Mouse (Mus musculus) neural tube, embryonic 12.5 days (tissue): Measurements from ENCODE around the gene Gtf2h1. TPM values are rescaled to one million over a fixed set of nuclear protein-coding genes. Genes with fewer than 3 reads are reported as not detected.
A peak's percentile ranks its signal among the peaks of the same experiment; 100 is the strongest.
"Not testable (repeated sequence)": the region's sequence is repeated elsewhere in the genome, so short reads cannot be mapped to it uniquely, and the experiment has no call there.

Source experiments
- ATAC-seq: fragments of 200-750 bp; cut with Nextera tagmentation; 2 replicates; pipeline ENCODE4 v1.8.0; 2017; ENCODE audit warnings: low read depth, mild to moderate bottlenecking, moderate TSS enrichment, moderate library complexity; ENCODE audit not compliant: low FRiP score
- H3K27ac ChIP-seq: fragments of 300-500 bp; sonication (generic); 2 replicates; pipeline ENCODE4 v1.5.1; 2016
- H3K27me3 ChIP-seq: fragments of 300-500 bp; sonication (generic); replicated peaks from 2 replicates; pipeline ENCODE4 v1.6.1; 2016; ENCODE audit warnings: mild to moderate bottlenecking
- H3K36me3 ChIP-seq: fragments of 300-500 bp; sonication (generic); 2 replicates; pipeline ENCODE4 v1.6.1; 2016; ENCODE audit warnings: mild to moderate bottlenecking
- H3K4me1 ChIP-seq: fragments of 300-500 bp; sonication (generic); 2 replicates; pipeline ENCODE4 v1.6.1; 2016
- H3K4me2 ChIP-seq: fragments of 300-500 bp; sonication (generic); replicated peaks from 2 replicates; pipeline ENCODE4 v1.6.1; 2016; ENCODE audit warnings: mild to moderate bottlenecking
- H3K4me3 ChIP-seq: fragments of 300-500 bp; sonication (generic); 2 replicates; pipeline ENCODE4 v1.5.1; 2016
- H3K9ac ChIP-seq: fragments of 300-500 bp; sonication (generic); 2 replicates; pipeline ENCODE4 v1.6.1; 2016; ENCODE audit warnings: mild to moderate bottlenecking
- H3K9me3 ChIP-seq: fragments of 300-500 bp; sonication (generic); 2 replicates; pipeline ENCODE4 v1.6.1; 2016; ENCODE audit warnings: mild to moderate bottlenecking
- WGBS: fragments of 180-500 bp; shearing (Covaris S2); methylation state at CpG from one replicate; pipeline ENCODE4 v1.1.7; 2016; 5-methylcytosine and 5-hydroxymethylcytosine counted together
- polyA plus RNA-seq: library from polyadenylated mRNA; unstranded; fragments of >200 nt; fragmentation: Nextera tagmentation; extraction: Ambion mirVana; gene quantifications from 2 replicates; pipeline ENCODE4 v1.2.1, GENCODE M21; 2016

Gene Gtf2h1
- polyA plus RNA-seq, 1 experiment from 2014 or later = 46.4 TPM

DNA sequence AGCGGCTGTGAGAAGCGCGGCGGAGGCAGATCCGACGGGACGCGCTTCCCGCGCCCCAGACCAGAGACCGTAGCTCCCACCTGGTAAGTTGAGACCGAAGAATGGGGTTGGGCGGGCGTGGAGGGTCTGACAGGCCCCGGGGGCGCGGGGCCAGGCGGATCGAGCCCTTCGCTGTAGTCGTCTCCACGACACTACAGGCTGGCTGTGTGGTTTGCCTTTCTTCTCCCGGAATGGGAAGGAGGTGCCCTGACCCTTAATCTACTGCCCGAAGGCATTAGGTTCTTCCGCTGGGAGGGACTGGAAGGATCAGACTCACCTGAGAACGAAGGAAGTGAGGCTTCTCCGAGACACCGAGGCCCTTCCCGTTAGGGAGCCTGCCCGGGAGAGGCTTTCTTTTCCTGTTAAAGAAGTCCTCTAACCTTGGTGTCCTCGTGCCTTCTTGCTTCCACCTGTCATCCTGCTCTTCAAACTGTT, 340 bp downstream of the Gtf2h1 start:
- Histone ChIP-seq H3K27me3 (no peaks in the 10 kb centered on the region), H3K4me3 (peak overlapping the region; percentile 97), H3K9ac (peak overlapping the region; percentile 81), H3K4me1 (peaks cover 19% of the 10 kb centered on the region), H3K27ac (no peak overlapping the region; the same call in 1 of the 2 replicates), H3K36me3 (peaks cover 5% of the 10 kb centered on the region; the same call in 1 of the 2 replicates), H3K4me2 (peak overlapping the region; percentile 78), H3K9me3 (no peaks in the 10 kb centered on the region)
- ATAC-seq = peak; percentile 63
- WGBS = under 1% methylated on average over 31 of the region's 31 CpGs

DNA sequence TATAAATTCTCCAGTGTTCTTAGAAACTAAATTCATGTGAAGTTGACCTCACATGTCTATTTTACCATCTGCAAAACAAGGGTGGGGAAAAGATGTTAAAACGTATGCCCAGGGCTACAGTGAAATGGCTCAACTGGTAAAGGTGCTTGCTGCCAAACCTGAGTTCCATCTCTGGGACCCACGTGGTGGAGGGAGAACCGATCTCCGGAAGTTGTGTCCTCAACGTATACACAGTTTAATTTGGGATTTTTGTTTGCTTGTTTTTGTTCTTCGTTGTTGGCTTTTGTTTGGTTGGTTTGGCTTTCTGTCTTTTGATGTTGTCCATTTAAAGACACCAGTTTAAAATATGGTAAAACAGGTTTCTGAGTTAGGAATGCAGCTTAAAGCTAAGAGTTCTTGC, 876 bp downstream of the Gtf2h1 start:
- Histone ChIP-seq H3K27ac (no peak overlapping the region), H3K9ac (peak overlapping the region; percentile 81), H3K9me3 (no peaks in the 10 kb centered on the region), H3K4me1 (peaks cover 19% of the 10 kb centered on the region), H3K4me2 (peak overlapping the region; percentile 78), H3K36me3 (peaks cover 9% of the 10 kb centered on the region; the same call in 1 of the 2 replicates), H3K4me3 (peak overlapping the region; percentile 97), H3K27me3 (no peaks in the 10 kb centered on the region)
- 60% methylated on average over 6 of the region's 6 CpGs for WGBS
- ATAC-seq = no peak

DNA sequence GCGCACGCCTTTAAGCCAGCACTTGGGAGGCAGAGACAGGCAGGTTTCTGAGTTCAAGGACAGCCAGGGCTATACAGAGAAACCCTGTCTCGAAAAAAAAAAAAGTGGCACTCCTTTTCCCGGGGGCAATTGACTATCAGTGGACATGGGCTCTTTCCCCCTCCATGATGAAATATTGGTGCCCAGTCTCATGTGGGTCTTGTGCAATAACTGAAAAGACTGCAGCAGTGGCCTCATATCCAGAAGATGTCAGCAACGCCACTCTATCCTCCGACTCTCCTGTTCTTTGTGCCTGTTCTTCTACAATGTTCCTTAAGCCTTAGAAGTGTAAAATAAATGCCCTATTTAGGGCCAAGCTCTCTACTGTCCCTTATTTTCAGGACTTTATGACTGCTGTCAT, 14.4 kb downstream of the Gtf2h1 start:
- Histone ChIP-seq H3K4me2 (no peak overlapping the region), H3K27me3 (no peaks in the 10 kb centered on the region), H3K9ac (no peak overlapping the region), H3K9me3 (no peaks in the 10 kb centered on the region), H3K4me1 (no peaks in the 10 kb centered on the region), H3K27ac (no peak overlapping the region), H3K36me3 (peaks cover 67% of the 10 kb centered on the region), H3K4me3 (no peak overlapping the region)
- WGBS = 97% methylated on average over 6 of the region's 6 CpGs
- no peak for ATAC-seq

GRCm38 (mm10) chr7:46814012-46814411, 18.1 kb downstream of the Gtf2h1 start:
- H3K9ac ChIP-seq = no peak overlapping the region
- no peaks in the 10 kb centered on the region for H3K9me3 ChIP-seq
- no peaks in the 10 kb centered on the region for H3K4me1 ChIP-seq
- H3K36me3 ChIP-seq = peaks cover 79% of the 10 kb centered on the region
- no peak overlapping the region for H3K4me3 ChIP-seq
- no peaks in the 10 kb centered on the region for H3K27me3 ChIP-seq
- ATAC-seq = no peak
- whole genome bisulfite sequencing = 95% methylated on average over 4 of the region's 4 CpGs
- H3K4me2 ChIP-seq = no peak overlapping the region
- H3K27ac ChIP-seq = no peak overlapping the region

DNA sequence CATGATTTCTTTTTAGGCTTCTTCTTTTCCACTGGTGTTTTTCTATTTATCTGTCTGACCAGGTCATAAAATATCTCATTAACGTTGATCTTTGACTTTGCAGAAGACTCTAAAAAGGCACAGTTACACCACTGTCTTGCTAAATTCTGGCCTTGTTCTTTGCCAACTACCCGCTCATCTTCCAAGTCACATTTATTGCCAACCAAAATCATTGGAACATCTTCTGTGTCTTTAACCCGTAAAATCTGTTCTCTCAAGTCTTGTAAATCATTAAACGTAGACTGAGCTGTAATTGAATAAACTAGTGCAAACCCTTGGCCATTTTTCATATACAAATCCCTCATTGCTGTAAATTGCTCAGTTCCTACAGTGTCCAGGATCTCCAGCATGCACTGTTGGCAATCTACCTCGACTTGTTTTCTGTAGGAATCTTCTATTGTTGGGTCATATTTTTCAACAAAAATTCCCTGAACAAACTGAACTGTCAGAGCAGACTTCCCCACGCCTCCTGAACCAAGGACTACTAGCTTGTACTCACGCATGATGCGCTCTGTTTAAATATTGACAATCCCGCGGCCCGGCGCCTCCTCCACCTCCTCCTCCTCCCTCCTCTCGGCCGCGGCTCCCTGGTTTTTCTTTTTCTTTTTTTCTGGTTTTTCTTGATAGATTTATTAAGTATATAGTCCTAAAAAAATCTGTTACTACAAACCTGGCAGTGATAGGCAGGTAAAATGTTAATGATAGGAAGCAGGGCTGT, 25.2 kb downstream of the Gtf2h1 start:
- WGBS = 91% methylated on average over 15 of the region's 15 CpGs
- not testable (repeated sequence) for ATAC-seq, H3K9ac ChIP-seq, H3K9me3 ChIP-seq, H3K4me2 ChIP-seq, H3K27ac ChIP-seq, H3K4me3 ChIP-seq, H3K27me3 ChIP-seq, H3K4me1 ChIP-seq
- H3K36me3 ChIP-seq = peaks cover 70% of the 10 kb centered on the region

DNA sequence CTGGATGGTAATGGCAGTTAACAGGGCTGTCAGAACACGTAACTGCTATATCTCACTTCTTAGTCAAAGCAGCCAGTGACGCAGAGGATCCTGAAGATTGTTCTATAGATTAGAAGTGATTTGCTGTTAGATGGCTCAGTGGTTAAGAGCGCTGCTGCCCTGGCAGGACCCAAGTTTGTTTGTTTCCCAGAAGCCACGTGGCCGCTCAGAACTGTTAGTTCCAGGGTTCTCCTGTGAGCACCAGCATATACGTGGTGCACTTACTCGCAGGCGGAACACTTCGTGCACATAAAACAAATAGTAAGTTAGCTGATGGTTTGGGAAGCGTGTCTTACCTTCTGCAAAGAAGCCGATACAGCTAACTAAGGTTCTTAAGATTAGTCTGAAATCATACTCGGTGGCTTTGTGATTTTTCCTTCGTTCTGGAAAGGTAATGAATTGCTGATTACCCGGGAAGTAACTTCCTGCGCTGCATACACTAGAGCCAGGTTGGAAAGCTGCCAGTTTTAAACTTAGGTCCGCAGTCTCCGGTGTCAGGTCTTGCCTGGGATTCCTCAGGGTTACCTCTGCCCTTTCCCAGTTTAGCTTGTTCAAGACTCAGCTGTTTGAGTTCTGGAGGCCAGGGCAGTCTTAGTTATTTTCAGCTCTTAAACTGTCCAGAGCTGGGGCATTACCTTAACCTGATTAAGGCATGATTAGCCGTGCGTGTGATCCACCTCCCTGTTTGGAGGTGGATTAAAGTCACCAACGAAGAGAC, 31.3 kb downstream of the Gtf2h1 start:
- 83% methylated on average over 20 of the region's 20 CpGs for WGBS
- Histone ChIP-seq H3K9me3 (no peaks in the 10 kb centered on the region), H3K4me3 (no peak overlapping the region), H3K4me1 (no peaks in the 10 kb centered on the region), H3K27me3 (no peaks in the 10 kb centered on the region), H3K4me2 (no peak overlapping the region), H3K9ac (no peak overlapping the region), H3K36me3 (peaks cover 17% of the 10 kb centered on the region), H3K27ac (no peak overlapping the region)
- ATAC-seq = no peak

GRCm38 (mm10) chr7:46827803-46828184, 31.9 kb downstream of the Gtf2h1 start:
- no peak for ATAC-seq
- no peaks in the 10 kb centered on the region for H3K9me3 ChIP-seq
- H3K27me3 ChIP-seq = no peaks in the 10 kb centered on the region
- no peak overlapping the region for H3K9ac ChIP-seq
- 95% methylated on average over 2 of the region's 2 CpGs for WGBS
- no peak overlapping the region for H3K27ac ChIP-seq
- no peaks in the 10 kb centered on the region for H3K4me1 ChIP-seq
- H3K4me3 ChIP-seq = no peak overlapping the region
- peaks cover 12% of the 10 kb centered on the region for H3K36me3 ChIP-seq
- H3K4me2 ChIP-seq = no peak overlapping the region

DNA sequence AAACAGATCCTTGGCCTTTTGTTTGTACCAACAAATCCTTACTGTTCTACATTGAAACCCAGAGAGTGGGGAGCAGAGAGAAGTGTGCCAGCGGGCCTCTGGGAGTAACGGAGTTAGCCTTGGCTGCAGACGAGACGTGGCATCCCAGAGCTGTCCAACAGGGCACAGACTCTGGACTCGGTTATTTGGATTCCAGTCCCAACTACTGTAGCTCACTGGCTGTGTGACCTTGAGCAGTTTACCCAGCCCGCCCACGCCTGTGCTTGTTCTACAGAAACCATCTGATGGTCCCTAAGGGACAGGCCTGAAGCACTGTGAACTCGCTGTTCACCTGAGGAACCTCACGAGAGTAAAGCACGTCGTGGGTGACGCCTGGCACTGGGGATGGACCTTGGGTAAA, 34.0 kb downstream of the Gtf2h1 start:
- no peak for ATAC-seq
- Histone ChIP-seq H3K4me2 (no peak overlapping the region), H3K9ac (no peak overlapping the region), H3K27me3 (no peaks in the 10 kb centered on the region), H3K27ac (no peak overlapping the region), H3K36me3 (no peaks in the 10 kb centered on the region), H3K4me3 (no peak overlapping the region), H3K4me1 (peaks cover under 1% of the 10 kb centered on the region; the same call in 1 of the 2 replicates), H3K9me3 (no peaks in the 10 kb centered on the region)
- 88% methylated on average over 12 of the region's 12 CpGs for WGBS

DNA sequence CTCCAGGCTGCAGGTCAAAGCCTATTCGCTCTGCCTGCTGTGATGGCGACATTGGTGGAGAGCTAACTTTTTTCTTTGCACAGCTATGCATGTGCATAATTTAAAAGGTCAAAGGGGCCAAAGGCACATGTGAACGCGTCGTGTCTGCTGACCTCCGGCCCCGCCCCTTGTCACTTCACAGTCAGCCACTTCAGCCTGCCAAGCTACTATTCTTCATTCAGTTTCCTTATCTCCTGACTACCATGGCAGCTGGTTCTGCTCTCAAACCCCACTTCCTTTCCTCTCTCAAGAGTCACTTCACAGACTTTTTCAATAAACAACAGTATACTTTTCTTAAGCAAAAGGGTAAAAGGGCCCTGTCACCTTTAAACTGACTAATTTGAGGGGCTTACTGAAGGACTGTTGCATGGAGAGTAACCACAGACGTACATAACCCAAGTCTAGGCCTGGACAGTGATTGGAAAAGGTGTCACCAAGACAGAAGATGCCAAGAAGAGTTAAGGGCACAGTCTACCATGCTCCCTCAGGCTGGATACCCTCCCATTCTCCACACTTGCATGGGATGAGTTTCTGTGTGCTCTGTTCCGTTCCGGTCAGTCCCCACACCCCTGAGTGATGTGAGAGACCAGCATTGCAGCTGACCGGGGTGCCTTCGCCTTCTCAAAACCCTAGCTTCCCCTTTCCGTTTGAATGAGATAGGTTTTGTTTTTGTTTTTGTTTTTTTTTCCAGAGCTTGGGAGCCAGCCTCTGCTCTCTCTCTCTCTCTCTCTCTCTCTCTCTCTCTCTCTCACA, 35.1 kb downstream of the Gtf2h1 start:
- H3K4me1 ChIP-seq = peaks cover 4% of the 10 kb centered on the region; the same call in 1 of the 2 replicates
- no peak overlapping the region for H3K4me3 ChIP-seq
- no peaks in the 10 kb centered on the region for H3K36me3 ChIP-seq
- H3K27me3 ChIP-seq = no peaks in the 10 kb centered on the region
- no peak overlapping the region for H3K9ac ChIP-seq
- H3K9me3 ChIP-seq = no peaks in the 10 kb centered on the region
- 68% methylated on average over 13 of the region's 13 CpGs for WGBS
- ATAC-seq = no peak
- H3K4me2 ChIP-seq = no peak overlapping the region
- no peak overlapping the region for H3K27ac ChIP-seq

GRCm38 (mm10) chr7:46831693-46832092, 35.8 kb downstream of the Gtf2h1 start:
- H3K36me3 ChIP-seq = no peaks in the 10 kb centered on the region

GRCm38 (mm10) chr7:46832112-46832810, 36.4 kb downstream of the Gtf2h1 start:
- H3K9me3 ChIP-seq, H3K4me1 ChIP-seq, H3K27me3 ChIP-seq, ATAC-seq, H3K27ac ChIP-seq, H3K4me2 ChIP-seq, H3K9ac ChIP-seq, H3K36me3 ChIP-seq, H3K4me3 ChIP-seq: not testable (repeated sequence)
- 94% methylated on average over 11 of the region's 11 CpGs for WGBS

More at GRCm38 (mm10) chr7:46831693-46832092, 35.8 kb downstream of the Gtf2h1 start:
- Histone ChIP-seq H3K4me1 (peaks cover 4% of the 10 kb centered on the region; the same call in 1 of the 2 replicates), H3K9ac (no peak overlapping the region), H3K4me3 (no peak overlapping the region), H3K9me3 (no peaks in the 10 kb centered on the region), H3K27me3 (no peaks in the 10 kb centered on the region), H3K27ac (no peak overlapping the region), H3K4me2 (no peak overlapping the region)
- WGBS = 81% methylated on average over 8 of the region's 8 CpGs
- ATAC-seq = no peak
